Mouse (Mus musculus): Measurements from ENCODE around the gene Mtus2.
"Not testable (repeated sequence)": the region's sequence is repeated elsewhere in the genome, so short reads cannot be mapped to it uniquely, and the experiment has no call there.

The Mtus2 gene

GRCm38 (mm10) chr5:148130691-148131457 lies 173.8 kb downstream of the Mtus2 start:
- peak; percentile 34 for DNase-seq

GRCm38 (mm10) chr5:148131458-148132131 lies 174.5 kb downstream of the Mtus2 start:
- DNase-seq = no peak

- no peak for DNase-seq
Observed at GRCm38 (mm10) chr5:148133448-148134060, 176.4 kb downstream of the Mtus2 start.

- DNase-seq = no peak
Observed at GRCm38 (mm10) chr5:148141662-148142061, 184.5 kb downstream of the Mtus2 start.

- DNase-seq = no peak
Observed at GRCm38 (mm10) chr5:148146200-148146823, 189.2 kb downstream of the Mtus2 start.

GRCm38 (mm10) chr5:148151894-148152599 lies 194.9 kb downstream of the Mtus2 start:
- DNase-seq = no peak

- no peak for DNase-seq
Observed at GRCm38 (mm10) chr5:148152600-148153402, 195.7 kb downstream of the Mtus2 start.

- no peak for DNase-seq
Observed at GRCm38 (mm10) chr5:148153403-148153713, 196.2 kb downstream of the Mtus2 start.

GRCm38 (mm10) chr5:148154727-148155126 lies 197.6 kb downstream of the Mtus2 start:
- no peak for DNase-seq

- peak; percentile 15 for DNase-seq
Observed at GRCm38 (mm10) chr5:148159328-148159727, 202.2 kb downstream of the Mtus2 start.

GRCm38 (mm10) chr5:148160529-148161154 lies 203.5 kb downstream of the Mtus2 start:
- no peak for DNase-seq

GRCm38 (mm10) chr5:148165111-148165510 lies 208.0 kb downstream of the Mtus2 start:
- DNase-seq = no peak

GRCm38 (mm10) chr5:148175091-148175490 lies 218.0 kb downstream of the Mtus2 start:
- no peak for DNase-seq

- DNase-seq = no peak
Observed at GRCm38 (mm10) chr5:148175742-148176426, 218.8 kb downstream of the Mtus2 start.

- DNase-seq = not testable (repeated sequence)
Observed at GRCm38 (mm10) chr5:148176539-148176938, 219.4 kb downstream of the Mtus2 start.

GRCm38 (mm10) chr5:148179231-148179630 lies 222.1 kb downstream of the Mtus2 start:
- no peak for DNase-seq

GRCm38 (mm10) chr5:148180590-148181307 lies 223.6 kb downstream of the Mtus2 start:
- DNase-seq = peak; percentile 33

GRCm38 (mm10) chr5:148181308-148181630 lies 224.1 kb downstream of the Mtus2 start:
- DNase-seq = no peak

GRCm38 (mm10) chr5:148181901-148182300 lies 224.8 kb downstream of the Mtus2 start:
- DNase-seq = peak; percentile 5

- DNase-seq = no peak
Observed at GRCm38 (mm10) chr5:148185898-148186297, 228.8 kb downstream of the Mtus2 start.
